Mouse (Mus musculus): ENCODE data around the gene Atg101. TPM values are rescaled to one million over a fixed set of nuclear protein-coding genes. Genes with fewer than 3 reads are reported as not detected.

Gene Atg101
- polyA plus RNA-seq, 1 experiment from 2014 or later: 79.8 TPM

- WGBS: 69% methylated on average over 13 of the region's 13 CpGs
- H3K36me3 ChIP-seq (ENCODE audit: control insufficient read depth, insufficient read depth, low read length): no peaks in the 10 kb centered on the region
- peaks cover 11% of the 10 kb centered on the region for H3K27me3 ChIP-seq (ENCODE audit: control insufficient read depth, insufficient read depth, low read depth, low read length)
- no peak overlapping the region for H3K4me2 ChIP-seq (ENCODE audit: low read length)
- H3K27ac ChIP-seq (ENCODE audit: low read length): 0 out of 2 replicates have a peak overlapping the region, but pooled peaks have one; percentile 33
- H3K9ac ChIP-seq (ENCODE audit: low read depth, low read length): no peak overlapping the region
- ATAC-seq: no peak
- H3K9me3 ChIP-seq (replicated peaks; ENCODE audit: control insufficient read depth, low read length, poor library complexity, severe bottlenecking): no peaks in the 10 kb centered on the region
- peaks cover 6% of the 10 kb centered on the region for H3K4me1 ChIP-seq (ENCODE audit: control insufficient read depth, insufficient read depth, low read length)
- no peak overlapping the region for H3K4me3 ChIP-seq (ENCODE audit: low read depth, low read length)
Measured at GRCm38 (mm10) chr15:101260874-101261622, 23.0 kb upstream of the Atg101 start.

- no peak overlapping the region for H3K9ac ChIP-seq (ENCODE audit: low read depth, low read length)
- peaks cover 13% of the 10 kb centered on the region for H3K4me1 ChIP-seq (ENCODE audit: control insufficient read depth, insufficient read depth, low read length)
- no peak overlapping the region for H3K4me3 ChIP-seq (ENCODE audit: low read depth, low read length)
- no peaks in the 10 kb centered on the region for H3K36me3 ChIP-seq (ENCODE audit: control insufficient read depth, insufficient read depth, low read length)
- 78% methylated on average over 5 of the region's 5 CpGs for WGBS
- no peak for ATAC-seq
- H3K4me2 ChIP-seq (ENCODE audit: low read length): no peak overlapping the region
- H3K27ac ChIP-seq (ENCODE audit: low read length): no peak overlapping the region
- H3K9me3 ChIP-seq (replicated peaks; ENCODE audit: control insufficient read depth, low read length, poor library complexity, severe bottlenecking): no peaks in the 10 kb centered on the region
- H3K27me3 ChIP-seq (ENCODE audit: control insufficient read depth, insufficient read depth, low read depth, low read length): peaks cover 13% of the 10 kb centered on the region
Measured at GRCm38 (mm10) chr15:101262502-101262901, 21.6 kb upstream of the Atg101 start.

GRCm38 (mm10) chr15:101266132-101266963 lies 17.7 kb upstream of the Atg101 start:
- Histone ChIP-seq H3K9ac (ENCODE audit: low read depth, low read length) (peak overlapping the region; percentile 59), H3K4me1 (ENCODE audit: control insufficient read depth, insufficient read depth, low read length) (peaks cover 13% of the 10 kb centered on the region), H3K27me3 (ENCODE audit: control insufficient read depth, insufficient read depth, low read depth, low read length) (peaks cover 16% of the 10 kb centered on the region), H3K9me3 (replicated peaks; ENCODE audit: control insufficient read depth, low read length, poor library complexity, severe bottlenecking) (no peaks in the 10 kb centered on the region), H3K27ac (ENCODE audit: low read length) (no peak overlapping the region), H3K36me3 (ENCODE audit: control insufficient read depth, insufficient read depth, low read length) (peaks cover 4% of the 10 kb centered on the region; the same call in 1 of the 2 replicates), H3K4me2 (ENCODE audit: low read length) (peak overlapping the region; percentile 90), H3K4me3 (ENCODE audit: low read depth, low read length) (peak overlapping the region; percentile 52)
- ATAC-seq: peak; percentile 76
- under 1% methylated on average over 50 of the region's 57 CpGs for WGBS

- Histone ChIP-seq H3K27ac (ENCODE audit: low read length) (no peak overlapping the region), H3K9me3 (replicated peaks; ENCODE audit: control insufficient read depth, low read length, poor library complexity, severe bottlenecking) (no peaks in the 10 kb centered on the region), H3K27me3 (ENCODE audit: control insufficient read depth, insufficient read depth, low read depth, low read length) (peaks cover 16% of the 10 kb centered on the region), H3K9ac (ENCODE audit: low read depth, low read length) (peak overlapping the region; percentile 59), H3K4me3 (ENCODE audit: low read depth, low read length) (peak overlapping the region; percentile 52), H3K36me3 (ENCODE audit: control insufficient read depth, insufficient read depth, low read length) (peaks cover 6% of the 10 kb centered on the region; the same call in 1 of the 2 replicates), H3K4me1 (ENCODE audit: control insufficient read depth, insufficient read depth, low read length) (peaks cover 13% of the 10 kb centered on the region), H3K4me2 (ENCODE audit: low read length) (peak overlapping the region; percentile 90)
- peak; percentile 6; the same call in 1 of the 2 replicates for ATAC-seq
- 5% methylated on average over 25 of the region's 25 CpGs for WGBS
Measured at GRCm38 (mm10) chr15:101267053-101268032, 16.7 kb upstream of the Atg101 start.

GRCm38 (mm10) chr15:101270101-101270820 lies 13.8 kb upstream of the Atg101 start:
- 91% methylated on average over 29 of the region's 29 CpGs for WGBS
- Histone ChIP-seq H3K9me3 (replicated peaks; ENCODE audit: control insufficient read depth, low read length, poor library complexity, severe bottlenecking) (no peaks in the 10 kb centered on the region), H3K4me2 (ENCODE audit: low read length) (no peak overlapping the region), H3K4me1 (ENCODE audit: control insufficient read depth, insufficient read depth, low read length) (peaks cover 13% of the 10 kb centered on the region), H3K27me3 (ENCODE audit: control insufficient read depth, insufficient read depth, low read depth, low read length) (peaks cover 10% of the 10 kb centered on the region), H3K36me3 (ENCODE audit: control insufficient read depth, insufficient read depth, low read length) (peaks cover 6% of the 10 kb centered on the region; the same call in 1 of the 2 replicates), H3K9ac (ENCODE audit: low read depth, low read length) (no peak overlapping the region), H3K4me3 (ENCODE audit: low read depth, low read length) (no peak overlapping the region), H3K27ac (ENCODE audit: low read length) (no peak overlapping the region)
- ATAC-seq: no peak

GRCm38 (mm10) chr15:101271107-101271506 lies 13.0 kb upstream of the Atg101 start:
- no peak for ATAC-seq
- Histone ChIP-seq H3K4me3 (ENCODE audit: low read depth, low read length) (no peak overlapping the region), H3K27me3 (ENCODE audit: control insufficient read depth, insufficient read depth, low read depth, low read length) (peaks cover 5% of the 10 kb centered on the region), H3K27ac (ENCODE audit: low read length) (no peak overlapping the region), H3K4me1 (ENCODE audit: control insufficient read depth, insufficient read depth, low read length) (peaks cover 6% of the 10 kb centered on the region), H3K36me3 (ENCODE audit: control insufficient read depth, insufficient read depth, low read length) (peaks cover 6% of the 10 kb centered on the region; the same call in 1 of the 2 replicates), H3K4me2 (ENCODE audit: low read length) (no peak overlapping the region), H3K9ac (ENCODE audit: low read depth, low read length) (no peak overlapping the region), H3K9me3 (replicated peaks; ENCODE audit: control insufficient read depth, low read length, poor library complexity, severe bottlenecking) (no peaks in the 10 kb centered on the region)
- WGBS: 83% methylated on average over 3 of the region's 3 CpGs

GRCm38 (mm10) chr15:101271513-101271912 lies 12.6 kb upstream of the Atg101 start:
- Histone ChIP-seq H3K27me3 (ENCODE audit: control insufficient read depth, insufficient read depth, low read depth, low read length) (peaks cover 5% of the 10 kb centered on the region), H3K9ac (ENCODE audit: low read depth, low read length) (no peak overlapping the region), H3K4me2 (ENCODE audit: low read length) (no peak overlapping the region), H3K9me3 (replicated peaks; ENCODE audit: control insufficient read depth, low read length, poor library complexity, severe bottlenecking) (no peaks in the 10 kb centered on the region), H3K27ac (ENCODE audit: low read length) (no peak overlapping the region), H3K36me3 (ENCODE audit: control insufficient read depth, insufficient read depth, low read length) (peaks cover 6% of the 10 kb centered on the region; the same call in 1 of the 2 replicates), H3K4me3 (ENCODE audit: low read depth, low read length) (no peak overlapping the region), H3K4me1 (ENCODE audit: control insufficient read depth, insufficient read depth, low read length) (peaks cover 5% of the 10 kb centered on the region)
- 84% methylated on average over 15 of the region's 15 CpGs for WGBS
- no peak for ATAC-seq

GRCm38 (mm10) chr15:101274380-101274779 lies 9.7 kb upstream of the Atg101 start:
- no peak overlapping the region for H3K27ac ChIP-seq (ENCODE audit: low read length)
- H3K4me3 ChIP-seq (ENCODE audit: low read depth, low read length): no peak overlapping the region
- no peak overlapping the region for H3K4me2 ChIP-seq (ENCODE audit: low read length)
- H3K9ac ChIP-seq (ENCODE audit: low read depth, low read length): no peak overlapping the region
- 82% methylated on average over 6 of the region's 6 CpGs for WGBS
- ATAC-seq: no peak
- no peaks in the 10 kb centered on the region for H3K27me3 ChIP-seq (ENCODE audit: control insufficient read depth, insufficient read depth, low read depth, low read length)
- H3K4me1 ChIP-seq (ENCODE audit: control insufficient read depth, insufficient read depth, low read length): no peaks in the 10 kb centered on the region
- H3K9me3 ChIP-seq (replicated peaks; ENCODE audit: control insufficient read depth, low read length, poor library complexity, severe bottlenecking): no peaks in the 10 kb centered on the region
- H3K36me3 ChIP-seq (ENCODE audit: control insufficient read depth, insufficient read depth, low read length): peaks cover 6% of the 10 kb centered on the region; the same call in 1 of the 2 replicates

Data from midbrain, embryonic 16.5 days (tissue).